Mouse (Mus musculus) MEL (cell line): ENCODE measurements around the gene Sdc1. TPM values are rescaled to one million over a fixed set of nuclear protein-coding genes. Genes with fewer than 3 reads are reported as not detected.

Experiments
- DNase-seq: peaks from one replicate; pipeline ENCODE4 v3.0.0; 2011; ENCODE audit warnings: low read depth, low spot score
- H3K27ac ChIP-seq: 2 replicates; pipeline ENCODE4 v1.5.1; 2012; ENCODE audit warnings: low read depth, mild to moderate bottlenecking, control low read depth, low read length, moderate library complexity; ENCODE audit not compliant: control insufficient read depth
- H3K27me3 ChIP-seq, 2 experiments: fragments of 150-350 bp in 1 of 2; sonication (generic) in 1 of 2; 2 replicates each; pipeline ENCODE4 v1.6.1; 2012; ENCODE audit warnings: low read length in 2 of 2, mild to moderate bottlenecking in 2 of 2, improper control_type of control experiment in 1 of 2, moderate library complexity in 1 of 2; ENCODE audit not compliant: insufficient read depth in 2 of 2, control insufficient read depth in 1 of 2
- H3K36me3 ChIP-seq, 2 experiments: 2 replicates each; pipeline ENCODE4 v1.6.1; 2012 to 2014; ENCODE audit warnings: low read length in 2 of 2, improper control_type of control experiment in 1 of 2, inconsistent platforms in 1 of 2, mild to moderate bottlenecking in 1 of 2; ENCODE audit not compliant: insufficient read depth in 2 of 2, control insufficient read depth in 1 of 2
- H3K4me1 ChIP-seq, 2 experiments: fragments of 150-350 bp in 1 of 2; sonication (generic) in 1 of 2; 2 replicates each; pipeline ENCODE4 v1.6.1; 2012; ENCODE audit warnings: low read length in 2 of 2, improper control_type of control experiment in 1 of 2, mild to moderate bottlenecking in 1 of 2; ENCODE audit not compliant: insufficient read depth in 2 of 2, control insufficient read depth in 1 of 2
- H3K4me3 ChIP-seq, 2 experiments: fragments of 150-350 bp in 1 of 2; sonication (generic) in 1 of 2; 2 replicates each; pipeline ENCODE4 v1.5.1; 2012; ENCODE audit warnings: low read depth in 2 of 2, low read length in 2 of 2, mild to moderate bottlenecking in 2 of 2, moderate library complexity in 2 of 2, control low read depth in 1 of 2, improper control_type of control experiment in 1 of 2; ENCODE audit not compliant: control insufficient read depth in 1 of 2, insufficient read depth in 1 of 2
- H3K79me2 ChIP-seq: 2 replicates; pipeline ENCODE4 v1.6.1; 2012; ENCODE audit warnings: mild to moderate bottlenecking, low read length, moderate library complexity; ENCODE audit not compliant: control insufficient read depth, poor library complexity, insufficient read depth
- H3K9ac ChIP-seq: 2 replicates; pipeline ENCODE4 v1.6.1; 2012; ENCODE audit warnings: low read depth, mild to moderate bottlenecking, control low read depth, low read length, moderate library complexity; ENCODE audit not compliant: control insufficient read depth, poor library complexity, severe bottlenecking
- H3K9me3 ChIP-seq: fragments of 150-350 bp; sonication (generic); replicated peaks from 2 replicates; pipeline ENCODE4 v1.6.1; 2012; ENCODE audit warnings: mild to moderate bottlenecking, low read length, improper control_type of control experiment, moderate library complexity; ENCODE audit not compliant: insufficient read depth
- CHD1 ChIP-seq: IDR thresholded peaks from 2 replicates; pipeline ENCODE4 v1.6.1; 2012; ENCODE audit warnings: low read depth, mild to moderate bottlenecking, inconsistent platforms, low read length, improper control_type of control experiment
- CTCF ChIP-seq, 3 experiments: IDR thresholded peaks in 2 of 3; conservative IDR thresholded peaks in 1 of 3; 2 replicates each; pipeline ENCODE4 v1.5.1; 2011 to 2012; ENCODE audit warnings: low read length in 3 of 3, low read depth in 2 of 3, mild to moderate bottlenecking in 2 of 3, improper control_type of control experiment in 1 of 3, inconsistent platforms in 1 of 3, mixed read lengths in 1 of 3, moderate library complexity in 1 of 3; ENCODE audit not compliant: control insufficient read depth in 1 of 3, insufficient read depth in 1 of 3, poor library complexity in 1 of 3, severe bottlenecking in 1 of 3
- E2F4 ChIP-seq: IDR thresholded peaks from 2 replicates; pipeline ENCODE4 v1.6.1; 2011; ENCODE audit warnings: low read depth, low read length, improper control_type of control experiment, borderline replicate concordance
- ELF1 ChIP-seq: IDR thresholded peaks from 2 replicates; pipeline ENCODE4 v1.6.1; 2014; ENCODE audit warnings: low read depth, mild to moderate bottlenecking, inconsistent platforms, low read length, improper control_type of control experiment, moderate library complexity
- EP300 ChIP-seq, 2 experiments: IDR thresholded peaks; 2 replicates each; pipeline ENCODE4 v1.6.1; 2011; ENCODE audit warnings: improper control_type of control experiment in 2 of 2, low read length in 2 of 2, low read depth in 1 of 2, mild to moderate bottlenecking in 1 of 2
- GATA1 ChIP-seq: IDR thresholded peaks from 2 replicates; pipeline ENCODE4 v1.6.1; 2011; ENCODE audit warnings: low read depth, low read length, improper control_type of control experiment
- HCFC1 ChIP-seq: IDR thresholded peaks from 2 replicates; pipeline ENCODE4 v1.6.1; 2012; ENCODE audit warnings: low read depth, mild to moderate bottlenecking, inconsistent platforms, low read length, improper control_type of control experiment, moderate library complexity
- MAZ ChIP-seq: IDR thresholded peaks from 2 replicates; pipeline ENCODE4 v1.6.1; 2012; ENCODE audit warnings: low read depth, mild to moderate bottlenecking, inconsistent platforms, low read length, improper control_type of control experiment
- MEF2A ChIP-seq: IDR thresholded peaks from 2 replicates; pipeline ENCODE4 v1.6.1; 2014; ENCODE audit warnings: low read depth, mild to moderate bottlenecking, inconsistent platforms, low read length, improper control_type of control experiment; ENCODE audit not compliant: poor library complexity, insufficient replicate concordance, severe bottlenecking; ENCODE audit errors: extremely low read depth
- MXI1 ChIP-seq: IDR thresholded peaks from 2 replicates; pipeline ENCODE4 v1.6.1; 2011; ENCODE audit warnings: mild to moderate bottlenecking, low read depth, low read length, improper control_type of control experiment
- MYB ChIP-seq: IDR thresholded peaks from 2 replicates; pipeline ENCODE4 v1.6.1; 2011; ENCODE audit warnings: mild to moderate bottlenecking, low read depth, low read length, improper control_type of control experiment
- NRF1 ChIP-seq: IDR thresholded peaks from 2 replicates; pipeline ENCODE4 v1.6.1; 2014; ENCODE audit warnings: low read depth, mild to moderate bottlenecking, inconsistent platforms, low read length, improper control_type of control experiment, moderate library complexity; ENCODE audit not compliant: poor library complexity, insufficient read depth, severe bottlenecking
- SMC3 ChIP-seq: IDR thresholded peaks from 2 replicates; pipeline ENCODE4 v1.6.1; 2011; ENCODE audit warnings: low read depth, low read length, improper control_type of control experiment
- TAL1 ChIP-seq: IDR thresholded peaks from 2 replicates; pipeline ENCODE4 v1.6.1; 2012; ENCODE audit warnings: mild to moderate bottlenecking, inconsistent platforms, low read length, moderate library complexity, mixed read lengths
- TCF12 ChIP-seq: IDR thresholded peaks from 2 replicates; pipeline ENCODE4 v1.6.1; 2014; ENCODE audit warnings: low read depth, mild to moderate bottlenecking, inconsistent platforms, low read length, improper control_type of control experiment, moderate library complexity
- UBTF ChIP-seq: IDR thresholded peaks from 2 replicates; pipeline ENCODE4 v1.6.1; 2012; ENCODE audit warnings: low read depth, mild to moderate bottlenecking, inconsistent platforms, low read length, improper control_type of control experiment, moderate library complexity, borderline replicate concordance; ENCODE audit not compliant: insufficient read depth
- USF2 ChIP-seq, 2 experiments: IDR thresholded peaks; 2 replicates each; pipeline ENCODE4 v1.6.1; 2011 to 2012; ENCODE audit warnings: improper control_type of control experiment in 2 of 2, low read length in 2 of 2, borderline replicate concordance in 1 of 2, inconsistent platforms in 1 of 2, low read depth in 1 of 2, mild to moderate bottlenecking in 1 of 2; ENCODE audit not compliant: insufficient read depth in 1 of 2
- ZNF384 ChIP-seq: IDR thresholded peaks from 2 replicates; pipeline ENCODE4 v1.6.1; 2012; ENCODE audit warnings: low read depth, mild to moderate bottlenecking, inconsistent platforms, low read length, improper control_type of control experiment
- polyA plus RNA-seq, 2 experiments: library from polyadenylated mRNA; stranded (reverse) in 1 of 2; unstranded in 1 of 2; fragments of >175 nt in 1 of 2; fragments of >200 nt in 1 of 2; gene quantifications; 2 replicates each; pipeline versions ENCODE4 v1.2.1 to v1.2.4; 2012; ENCODE audit warnings: low replicate concordance in 2 of 2, low read depth in 1 of 2; ENCODE audit not compliant: insufficient read length in 2 of 2, insufficient read depth in 1 of 2, missing spikeins in 1 of 2
- total RNA-seq: library from RNA; depleted of rRNA; stranded (reverse); fragments of 300-350 nt; gene quantifications from 2 replicates; pipeline ENCODE4 v1.2.3, GENCODE M21; 2012

The Sdc1 gene
- total and polyA plus RNA-seq, 3 experiments: 32.3 to 33.6 TPM; not detected in 1

- Histone ChIP-seq H3K27me3 (no peaks in the 10 kb centered on the region; a peak in 1 of 4 replicates), H3K36me3 (no peaks in the 10 kb centered on the region), H3K79me2 (no peaks in the 10 kb centered on the region), H3K4me3 (no peak overlapping the region), H3K27ac (no peak overlapping the region), H3K9ac (no peak overlapping the region), H3K4me1 (no peaks in the 10 kb centered on the region), H3K9me3 (no peaks in the 10 kb centered on the region)
- no peak for DNase-seq
- no peak for TF ChIP-seq EP300 (IDR thresholded peaks at IDR 0.05; ENCODE audit: low read depth in 1 of 2, low read length in 2 of 2)
- TF ChIP-seq ELF1: no peak
- no peak for TF ChIP-seq MXI1
- no peak for TF ChIP-seq CHD1
- no peak for TF ChIP-seq CTCF (IDR thresholded peaks at IDR 0.05 in 2 of 3, conservative IDR thresholded peaks at IDR 0.05 in 1 of 3; ENCODE audit: control insufficient read depth in 1 of 3, insufficient read depth in 1 of 3, low read depth in 2 of 3, low read length in 3 of 3, poor library complexity in 1 of 3, severe bottlenecking in 1 of 3)
- TF ChIP-seq GATA1: no peak
- no peak for TF ChIP-seq MAZ
- no peak for TF ChIP-seq USF2 (IDR thresholded peaks at IDR 0.05; ENCODE audit: borderline replicate concordance in 1 of 2, insufficient read depth in 1 of 2, low read depth in 1 of 2, low read length in 2 of 2)
- no peak for TF ChIP-seq SMC3
- no peak for TF ChIP-seq HCFC1
- TF ChIP-seq E2F4: no peak
Measured at GRCm38 (mm10) chr12:8804077-8804456, 32.9 kb downstream of the Sdc1 start.

GRCm38 (mm10) chr12:8804934-8805722 is 34.0 kb downstream of the Sdc1 start:
- no peak for DNase-seq
- no peaks in the 10 kb centered on the region for H3K9me3 ChIP-seq

More at GRCm38 (mm10) chr12:8804934-8805722, 34.0 kb downstream of the Sdc1 start:
- Histone ChIP-seq H3K79me2 (no peaks in the 10 kb centered on the region), H3K9ac (no peak overlapping the region), H3K4me1 (no peaks in the 10 kb centered on the region)
- no peak for TF ChIP-seq TAL1
- no peak for TF ChIP-seq MYB
- TF ChIP-seq TCF12: no peak
- TF ChIP-seq MXI1: no peak
- no peak for TF ChIP-seq MEF2A
- TF ChIP-seq UBTF: no peak
- TF ChIP-seq NRF1: no peak
- no peak for TF ChIP-seq HCFC1
- TF ChIP-seq ZNF384: no peak
- TF ChIP-seq, all 39 proteins: peak for 0
- Histone ChIP-seq H3K27ac (no peak overlapping the region), H3K36me3 (no peaks in the 10 kb centered on the region), H3K4me3 (no peak overlapping the region), H3K27me3 (no peaks in the 10 kb centered on the region; a peak in 2 of 4 replicates)
